In the genomic region with DNA sequence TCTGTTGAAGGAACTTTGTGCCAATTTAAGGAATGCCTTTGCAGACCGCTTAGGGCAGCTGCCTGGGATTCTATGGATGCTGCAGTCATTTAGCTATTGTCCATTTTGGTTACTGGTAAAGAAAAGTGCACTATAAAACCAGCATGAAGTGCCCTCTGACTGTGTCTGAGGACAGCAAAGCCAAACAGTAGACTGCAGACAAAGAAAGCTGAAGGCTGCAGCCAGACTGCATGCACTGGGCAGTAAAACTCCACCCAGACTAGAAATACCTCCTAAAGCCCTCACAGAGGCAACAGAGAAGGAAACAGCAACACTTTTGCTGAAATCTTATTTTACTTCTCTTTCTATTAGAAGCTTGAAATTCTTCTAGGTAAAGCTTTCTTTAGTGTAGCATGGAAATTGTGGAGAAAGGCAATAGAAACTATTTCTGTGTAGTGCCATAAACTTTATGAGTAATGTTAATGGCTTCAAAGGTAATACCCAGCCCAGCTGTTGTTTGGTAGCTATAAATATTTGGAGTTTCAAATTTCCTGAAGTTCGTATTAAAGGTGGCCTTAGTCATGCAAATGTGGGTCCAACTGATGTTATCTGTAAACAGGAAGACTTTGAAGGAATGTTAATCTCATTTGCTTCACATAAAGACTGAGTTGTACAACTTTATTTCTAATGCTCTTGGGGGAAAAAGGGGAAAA, we compare ENCODE assay signal across 13 mouse cellular contexts.
"Had no signal": no experiment of that assay in that cellular context is flagged by ENCODE, and none has a peak within 500 bp of the region (broad histone marks: within the 10 kb centered on the region; RNA-seq: fewer than 3 reads in every experiment).

No protein-coding gene starts in this region.

- H3K36me3 ChIP-seq: neural tube, embryonic 15.5 days had no signal

- H3K4me3 ChIP-seq: hindbrain, embryonic 15.5 days; layer of hippocampus, adult 2 months; limb, embryonic 15.5 days; liver, embryonic 12.5 days; midbrain, embryonic 13.5 days; neural tube, embryonic 15.5 days had no signal

- DNase-seq: kidney, adult 2 months; kidney, postnatal 36 days; lung, embryonic 14.5 days; right cerebral cortex, postnatal 4 days; spleen, adult 18-20 months; thymus, adult 2 months; thymus, postnatal 25 days had no signal

- H3K4me2 ChIP-seq: hindbrain, embryonic 15.5 days; limb, embryonic 15.5 days; liver, embryonic 12.5 days; lung, embryonic 14.5 days; midbrain, embryonic 13.5 days; neural tube, embryonic 15.5 days had no signal

- ATAC-seq: liver, embryonic 12.5 days; midbrain, embryonic 13.5 days had no signal

- H3K27ac ChIP-seq: hindbrain, embryonic 15.5 days; layer of hippocampus, adult 2 months; limb, embryonic 15.5 days; liver, embryonic 12.5 days; midbrain, embryonic 13.5 days; neural tube, embryonic 15.5 days had no signal

- H3K9me3 ChIP-seq: hindbrain, embryonic 15.5 days; limb, embryonic 15.5 days; liver, embryonic 12.5 days; midbrain, embryonic 13.5 days; neural tube, embryonic 15.5 days had no signal

- H3K27me3 ChIP-seq: hindbrain, embryonic 15.5 days; limb, embryonic 15.5 days; liver, embryonic 12.5 days; midbrain, embryonic 13.5 days; neural tube, embryonic 15.5 days had no signal

- H3K9ac ChIP-seq: hindbrain, embryonic 15.5 days; limb, embryonic 15.5 days; liver, embryonic 12.5 days; lung, embryonic 14.5 days; midbrain, embryonic 13.5 days; neural tube, embryonic 15.5 days had no signal

- H3K4me1 ChIP-seq: hindbrain, embryonic 15.5 days; midbrain, embryonic 13.5 days; neural tube, embryonic 15.5 days had no signal
